Mouse (Mus musculus): ENCODE results near the gene Rtp4.
A peak's percentile ranks its signal among the peaks of the same experiment; 100 is the strongest.

DNA sequence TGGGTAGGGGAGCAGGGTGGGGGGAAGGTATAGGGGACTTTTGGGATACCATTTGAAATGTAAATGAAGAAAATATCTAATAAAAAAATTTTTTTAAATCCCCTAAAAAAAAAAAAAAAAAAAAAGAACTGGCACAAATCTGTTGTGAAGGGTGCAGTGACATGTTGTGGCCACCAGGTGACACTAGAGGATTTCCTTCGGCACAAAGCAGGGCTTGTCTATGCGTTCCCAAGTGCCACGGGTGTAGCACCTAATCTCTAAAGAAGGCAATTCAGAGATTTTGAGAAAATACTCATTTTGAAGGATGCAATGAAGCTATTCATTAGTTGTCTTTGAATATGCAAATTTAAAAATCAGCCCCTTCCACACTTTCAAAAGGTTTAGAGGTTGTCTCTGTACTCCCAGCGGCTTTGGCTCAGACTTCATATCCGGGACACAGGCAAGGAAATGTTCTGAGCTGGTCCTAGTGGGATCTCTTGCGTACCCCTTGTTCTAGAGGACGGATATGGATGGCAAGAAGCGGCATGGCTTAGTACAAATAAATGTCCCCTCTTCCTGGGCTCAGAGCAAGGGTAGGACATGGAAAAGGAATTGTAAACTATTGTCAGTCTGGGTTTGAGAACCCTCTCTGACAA is 30.4 kb downstream of the Rtp4 start:
- TF ChIP-seq CTCF (IDR thresholded peaks at IDR 0.05; ENCODE audit: borderline replicate concordance, extremely low read depth, insufficient read depth, insufficient read length) = peak; percentile 87
- no peak for TF ChIP-seq POLR2A (IDR thresholded peaks at IDR 0.05; ENCODE audit: borderline replicate concordance, extremely low read depth, insufficient read depth, insufficient read length, poor library complexity, severe bottlenecking)
